Mouse (Mus musculus) hindbrain, embryonic 16.5 days (tissue): ENCODE data around the gene Ppt2. TPM values are rescaled to one million over a fixed set of nuclear protein-coding genes. Genes with fewer than 3 reads are reported as not detected.

Source experiments
- ATAC-seq: fragments of 200-750 bp; cut with Nextera tagmentation; 2 replicates; pipeline ENCODE4 v1.8.0; 2017; ENCODE audit warnings: moderate TSS enrichment, moderate library complexity
- H3K27ac ChIP-seq: fragments of 300-500 bp; sonication (generic); 2 replicates; pipeline ENCODE4 v1.5.1; 2014; ENCODE audit warnings: low read depth, mild to moderate bottlenecking, control low read depth, low read length, moderate library complexity
- H3K27me3 ChIP-seq: fragments of 300-500 bp; sonication (generic); replicated peaks from 2 replicates; pipeline ENCODE4 v1.6.1; 2014; ENCODE audit warnings: low read length; ENCODE audit not compliant: control insufficient read depth, insufficient read depth
- H3K36me3 ChIP-seq: fragments of 300-500 bp; sonication (generic); 2 replicates; pipeline ENCODE4 v1.6.1; 2014; ENCODE audit warnings: mild to moderate bottlenecking, low read length, moderate library complexity, mixed read lengths; ENCODE audit not compliant: control insufficient read depth, insufficient read depth
- H3K4me1 ChIP-seq: fragments of 300-500 bp; sonication (generic); 2 replicates; pipeline ENCODE4 v1.6.1; 2014; ENCODE audit warnings: low read depth, low read length; ENCODE audit not compliant: control insufficient read depth, insufficient read depth
- H3K4me2 ChIP-seq: fragments of 300-500 bp; sonication (generic); 2 replicates; pipeline ENCODE4 v1.6.1; 2014; ENCODE audit warnings: mild to moderate bottlenecking, low read length, control low read depth, moderate library complexity
- H3K4me3 ChIP-seq: fragments of 300-500 bp; sonication (generic); 2 replicates; pipeline ENCODE4 v1.5.1; 2014; ENCODE audit warnings: mild to moderate bottlenecking, low read length, control low read depth, moderate library complexity
- H3K9ac ChIP-seq: fragments of 300-500 bp; sonication (generic); 2 replicates; pipeline ENCODE4 v1.6.1; 2014; ENCODE audit warnings: low read depth, mild to moderate bottlenecking, control low read depth, low read length, moderate library complexity
- H3K9me3 ChIP-seq: fragments of 300-500 bp; sonication (generic); 2 replicates; pipeline ENCODE4 v1.6.1; 2014; ENCODE audit warnings: mild to moderate bottlenecking, low read length, moderate library complexity; ENCODE audit not compliant: control insufficient read depth
- WGBS: fragments of 180-500 bp; shearing (Covaris S2); extraction: QIAGEN DNeasy Blood & Tissue Kit; methylation state at CpG from one replicate; pipeline ENCODE4 v1.1.7; 2014; 5-methylcytosine and 5-hydroxymethylcytosine counted together
- polyA plus RNA-seq: library from polyadenylated mRNA; unstranded; fragments of >200 nt; fragmentation: Nextera tagmentation; extraction: Ambion mirVana; gene quantifications from 2 replicates; pipeline ENCODE4 v1.2.1, GENCODE M21; 2015

The Ppt2 gene
- polyA plus RNA-seq, 1 experiment from 2014 or later, result 19.9 TPM

GRCm38 (mm10) chr17:34670235-34670634 lies 41.9 kb upstream of the Ppt2 start, which contains the start of gene Tnxb:
Tnxb (plus strand) TSS chr17:34670535.
- peaks cover 14% of the 10 kb centered on the region for H3K4me1 ChIP-seq
- H3K9ac ChIP-seq, result peak within 1 kb of the TSS; percentile 54
- peaks cover 43% of the 10 kb centered on the region for H3K27me3 ChIP-seq
- H3K27ac ChIP-seq, result no peak within 1 kb of the TSS
- H3K36me3 ChIP-seq, result no peaks in the 10 kb centered on the region
- ATAC-seq, result no peak
- peak within 1 kb of the TSS; percentile 64 for H3K4me2 ChIP-seq
- no peaks in the 10 kb centered on the region for H3K9me3 ChIP-seq
- H3K4me3 ChIP-seq, result peak within 1 kb of the TSS; percentile 44
- 59% methylated on average over 7 of the region's 7 CpGs for WGBS

- H3K27ac ChIP-seq, result no peak overlapping the region
- H3K27me3 ChIP-seq, result peaks cover 10% of the 10 kb centered on the region
- H3K9me3 ChIP-seq, result no peaks in the 10 kb centered on the region
- no peak overlapping the region for H3K4me3 ChIP-seq
- WGBS, result 85% methylated on average over 7 of the region's 7 CpGs
- no peaks in the 10 kb centered on the region for H3K36me3 ChIP-seq
- no peak overlapping the region for H3K4me2 ChIP-seq
- peaks cover 4% of the 10 kb centered on the region; the same call in 1 of the 2 replicates for H3K4me1 ChIP-seq
- no peak overlapping the region for H3K9ac ChIP-seq
- no peak for ATAC-seq
Observed at GRCm38 (mm10) chr17:34664472-34664871, 36.2 kb upstream of the Ppt2 start.

GRCm38 (mm10) chr17:34663558-34663957 lies 35.2 kb upstream of the Ppt2 start:
- no peak for ATAC-seq
- H3K4me3 ChIP-seq, result no peak overlapping the region
- no peak overlapping the region for H3K4me2 ChIP-seq
- peaks cover 10% of the 10 kb centered on the region for H3K27me3 ChIP-seq
- H3K36me3 ChIP-seq, result no peaks in the 10 kb centered on the region
- peaks cover 4% of the 10 kb centered on the region; the same call in 1 of the 2 replicates for H3K4me1 ChIP-seq
- no peak overlapping the region for H3K27ac ChIP-seq
- 44% methylated on average over 1 of the region's 1 CpGs for WGBS
- H3K9me3 ChIP-seq, result no peaks in the 10 kb centered on the region
- no peak overlapping the region for H3K9ac ChIP-seq

GRCm38 (mm10) chr17:34662978-34663377 lies 34.7 kb upstream of the Ppt2 start:
- no peak overlapping the region for H3K4me2 ChIP-seq

GRCm38 (mm10) chr17:34662468-34662867 lies 34.2 kb upstream of the Ppt2 start:
- no peak overlapping the region for H3K4me2 ChIP-seq
- no peak for ATAC-seq
- H3K36me3 ChIP-seq, result no peaks in the 10 kb centered on the region
- 90% methylated on average over 1 of the region's 1 CpGs for WGBS
- peaks cover 4% of the 10 kb centered on the region; the same call in 1 of the 2 replicates for H3K4me1 ChIP-seq
- H3K9me3 ChIP-seq, result no peaks in the 10 kb centered on the region
- H3K27me3 ChIP-seq, result peaks cover 10% of the 10 kb centered on the region
- no peak overlapping the region for H3K27ac ChIP-seq
- H3K9ac ChIP-seq, result no peak overlapping the region
- H3K4me3 ChIP-seq, result no peak overlapping the region

More at GRCm38 (mm10) chr17:34662978-34663377, 34.7 kb upstream of the Ppt2 start:
- Histone ChIP-seq H3K27me3 (peaks cover 10% of the 10 kb centered on the region), H3K4me3 (no peak overlapping the region), H3K4me1 (peaks cover 4% of the 10 kb centered on the region; the same call in 1 of the 2 replicates), H3K27ac (no peak overlapping the region), H3K36me3 (no peaks in the 10 kb centered on the region), H3K9ac (no peak overlapping the region), H3K9me3 (no peaks in the 10 kb centered on the region)
- 85% methylated on average over 8 of the region's 8 CpGs for WGBS
- ATAC-seq, result no peak

- peaks cover 10% of the 10 kb centered on the region for H3K27me3 ChIP-seq
- H3K27ac ChIP-seq, result no peak overlapping the region
- peaks cover 4% of the 10 kb centered on the region; the same call in 1 of the 2 replicates for H3K4me1 ChIP-seq
- H3K9me3 ChIP-seq, result no peaks in the 10 kb centered on the region
- ATAC-seq, result no peak
- H3K9ac ChIP-seq, result peak overlapping the region; percentile 31; the same call in 1 of the 2 replicates
- H3K36me3 ChIP-seq, result no peaks in the 10 kb centered on the region
- peak overlapping the region; percentile 45 for H3K4me2 ChIP-seq
- H3K4me3 ChIP-seq, result peak overlapping the region; percentile 14; the same call in 1 of the 2 replicates
- 12% methylated on average over 18 of the region's 19 CpGs for WGBS
Observed at GRCm38 (mm10) chr17:34661121-34661591, 32.8 kb upstream of the Ppt2 start.

- WGBS, result 47% methylated on average over 10 of the region's 11 CpGs
- no peak overlapping the region for H3K9ac ChIP-seq
- no peak for ATAC-seq
Observed at GRCm38 (mm10) chr17:34660259-34660820, 32.0 kb upstream of the Ppt2 start.

GRCm38 (mm10) chr17:34659897-34660214 lies 31.5 kb upstream of the Ppt2 start:
- no peak overlapping the region for H3K27ac ChIP-seq
- no peak for ATAC-seq
- peaks cover 9% of the 10 kb centered on the region for H3K4me1 ChIP-seq
- H3K9me3 ChIP-seq, result no peaks in the 10 kb centered on the region
- whole genome bisulfite sequencing, result 61% methylated on average over 3 of the region's 3 CpGs
- H3K9ac ChIP-seq, result no peak overlapping the region
- H3K36me3 ChIP-seq, result 0 out of 2 replicates have a peak, but pooled peaks cover 3% of the 10 kb centered on the region
- H3K4me2 ChIP-seq, result no peak overlapping the region
- H3K4me3 ChIP-seq, result no peak overlapping the region
- peaks cover 10% of the 10 kb centered on the region for H3K27me3 ChIP-seq

More at GRCm38 (mm10) chr17:34660259-34660820, 32.0 kb upstream of the Ppt2 start:
- Histone ChIP-seq H3K27me3 (peaks cover 10% of the 10 kb centered on the region), H3K36me3 (no peaks in the 10 kb centered on the region), H3K9me3 (no peaks in the 10 kb centered on the region), H3K4me2 (no peak overlapping the region), H3K4me3 (no peak overlapping the region), H3K4me1 (peaks cover 7% of the 10 kb centered on the region; the same call in 1 of the 2 replicates), H3K27ac (no peak overlapping the region)

GRCm38 (mm10) chr17:34659181-34659896 lies 31.0 kb upstream of the Ppt2 start:
- H3K36me3 ChIP-seq, result 0 out of 2 replicates have a peak, but pooled peaks cover 3% of the 10 kb centered on the region
- H3K4me2 ChIP-seq, result no peak overlapping the region
- H3K4me1 ChIP-seq, result peaks cover 9% of the 10 kb centered on the region
- 73% methylated on average over 12 of the region's 12 CpGs for WGBS
- ATAC-seq, result no peak
- no peak overlapping the region for H3K4me3 ChIP-seq
- H3K27ac ChIP-seq, result no peak overlapping the region
- H3K27me3 ChIP-seq, result peaks cover 10% of the 10 kb centered on the region
- H3K9me3 ChIP-seq, result no peaks in the 10 kb centered on the region
- no peak overlapping the region for H3K9ac ChIP-seq
